Mouse (Mus musculus) forebrain, embryonic 12.5 days (tissue): Measurements from ENCODE around the gene Gm4981. TPM values are rescaled to one million over a fixed set of nuclear protein-coding genes. Genes with fewer than 3 reads are reported as not detected.

Source experiments
- ATAC-seq: fragments of 200-750 bp; cut with Nextera tagmentation; 2 replicates; pipeline ENCODE4 v1.8.0; 2017; ENCODE audit warnings: moderate TSS enrichment; ENCODE audit not compliant: low FRiP score
- H3K27ac ChIP-seq: fragments of 300-500 bp; sonication (generic); 2 replicates; pipeline ENCODE4 v1.5.1; 2016; ENCODE audit warnings: mild to moderate bottlenecking
- H3K27me3 ChIP-seq: fragments of 300-500 bp; sonication (generic); 2 replicates; pipeline ENCODE4 v1.6.1; 2016; ENCODE audit warnings: mild to moderate bottlenecking
- H3K36me3 ChIP-seq: fragments of 300-500 bp; sonication (generic); replicated peaks from 2 replicates; pipeline ENCODE4 v1.6.1; 2016; ENCODE audit warnings: mild to moderate bottlenecking
- H3K4me1 ChIP-seq: fragments of 300-500 bp; sonication (generic); 2 replicates; pipeline ENCODE4 v1.6.1; 2016
- H3K4me2 ChIP-seq: fragments of 300-500 bp; sonication (generic); 2 replicates; pipeline ENCODE4 v1.6.1; 2016; ENCODE audit warnings: mild to moderate bottlenecking, moderate library complexity
- H3K4me3 ChIP-seq: fragments of 300-500 bp; sonication (generic); replicated peaks from 2 replicates; pipeline ENCODE4 v1.5.1; 2016; ENCODE audit warnings: mild to moderate bottlenecking
- H3K9ac ChIP-seq: fragments of 300-500 bp; sonication (generic); 2 replicates; pipeline ENCODE4 v1.6.1; 2016; ENCODE audit warnings: mild to moderate bottlenecking
- H3K9me3 ChIP-seq: fragments of 300-500 bp; sonication (generic); 2 replicates; pipeline ENCODE4 v1.6.1; 2016
- WGBS: fragments of 180-500 bp; shearing (Covaris S2); methylation state at CpG from one replicate; pipeline ENCODE4 v1.1.7; 2016; 5-methylcytosine and 5-hydroxymethylcytosine counted together
- polyA plus RNA-seq: library from polyadenylated mRNA; unstranded; fragments of >200 nt; fragmentation: Nextera tagmentation; extraction: Ambion mirVana; gene quantifications from 2 replicates; pipeline ENCODE4 v1.2.1, GENCODE M21; 2016

Gm4981 gene
- polyA plus RNA-seq, 1 experiment from 2014 or later, result not detected

DNA sequence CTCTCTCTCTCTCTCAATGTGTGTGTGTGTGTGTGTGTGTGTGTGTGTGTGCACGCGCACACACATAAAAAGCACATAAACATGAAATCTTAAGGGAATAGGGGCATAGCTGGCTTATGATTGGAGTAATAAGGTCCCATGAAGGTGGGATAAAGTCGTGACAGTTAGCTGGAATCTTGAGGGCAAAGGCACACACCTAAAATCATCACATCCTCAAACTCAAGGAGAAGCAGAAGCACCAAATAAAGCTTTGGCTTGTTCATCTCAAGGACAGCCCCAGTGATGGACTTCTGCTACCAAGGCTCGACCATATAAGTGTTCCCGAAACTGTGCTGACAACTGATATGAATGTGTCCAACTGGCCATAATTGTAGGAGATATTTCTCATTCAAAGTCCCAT is 21.6 kb downstream of the Gm4981 start:
- WGBS, result 80% methylated on average over 5 of the region's 5 CpGs

DNA sequence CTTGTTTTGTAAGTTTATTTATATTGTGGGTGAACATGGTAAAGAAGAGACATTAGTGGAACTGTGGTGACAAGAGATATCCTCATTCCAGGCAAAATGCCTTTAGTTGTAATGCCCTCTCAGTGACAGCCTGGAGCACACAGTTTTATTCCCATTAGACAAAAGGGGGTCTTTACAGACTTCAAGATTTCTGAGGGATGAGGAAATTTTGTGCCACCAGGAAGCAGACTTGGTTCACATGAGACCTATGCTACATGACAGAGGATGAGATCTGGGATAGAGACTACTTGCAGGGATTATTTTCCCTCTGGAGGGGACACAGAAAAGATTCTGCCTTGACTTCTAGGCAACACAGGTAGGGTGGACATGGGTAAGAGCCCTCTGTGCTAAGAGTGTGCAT is 22.0 kb downstream of the Gm4981 start:
- no peaks in the 10 kb centered on the region for H3K27me3 ChIP-seq
- no peaks in the 10 kb centered on the region for H3K4me1 ChIP-seq
- no peak for ATAC-seq

More for the DNA sequence above, 21.6 kb downstream of the Gm4981 start:
- Histone ChIP-seq H3K9ac (no peak overlapping the region), H3K4me2 (no peak overlapping the region), H3K27ac (no peak overlapping the region), H3K27me3 (no peaks in the 10 kb centered on the region), H3K9me3 (0 out of 2 replicates have a peak, but pooled peaks cover 2% of the 10 kb centered on the region), H3K4me1 (no peaks in the 10 kb centered on the region), H3K36me3 (no peaks in the 10 kb centered on the region), H3K4me3 (no peak overlapping the region)
- ATAC-seq, result no peak

DNA sequence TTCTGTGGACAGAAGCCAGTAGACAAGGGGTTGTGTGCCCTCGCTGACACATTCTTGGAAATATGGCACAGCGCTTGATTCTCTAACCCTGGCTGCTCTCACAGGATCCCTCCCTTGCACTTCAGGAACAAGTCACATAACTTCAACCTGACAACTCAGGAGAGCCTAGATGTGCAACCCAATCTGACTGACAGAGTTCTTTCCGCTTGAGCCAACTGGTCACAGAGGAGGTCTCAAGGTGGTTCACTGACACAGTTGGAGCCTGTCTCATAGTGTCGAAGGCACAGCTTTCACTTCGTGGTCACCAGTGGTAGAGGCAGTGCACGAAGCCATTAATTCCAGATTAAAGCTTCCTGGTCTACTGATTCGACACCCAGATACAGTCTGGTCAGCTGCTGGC is 24.3 kb downstream of the Gm4981 start:
- no peak for ATAC-seq
- H3K4me3 ChIP-seq, result no peak overlapping the region
- no peak overlapping the region for H3K9ac ChIP-seq
- no peak overlapping the region for H3K4me2 ChIP-seq
- H3K36me3 ChIP-seq, result no peaks in the 10 kb centered on the region
- H3K27ac ChIP-seq, result no peak overlapping the region
- H3K9me3 ChIP-seq, result 0 out of 2 replicates have a peak, but pooled peaks cover 2% of the 10 kb centered on the region
- H3K4me1 ChIP-seq, result no peaks in the 10 kb centered on the region
- WGBS, result 76% methylated on average over 7 of the region's 7 CpGs
- no peaks in the 10 kb centered on the region for H3K27me3 ChIP-seq

More for the DNA sequence above, 22.0 kb downstream of the Gm4981 start:
- Histone ChIP-seq H3K27ac (no peak overlapping the region), H3K9ac (no peak overlapping the region), H3K9me3 (0 out of 2 replicates have a peak, but pooled peaks cover 2% of the 10 kb centered on the region), H3K4me2 (no peak overlapping the region), H3K36me3 (no peaks in the 10 kb centered on the region), H3K4me3 (no peak overlapping the region)

DNA sequence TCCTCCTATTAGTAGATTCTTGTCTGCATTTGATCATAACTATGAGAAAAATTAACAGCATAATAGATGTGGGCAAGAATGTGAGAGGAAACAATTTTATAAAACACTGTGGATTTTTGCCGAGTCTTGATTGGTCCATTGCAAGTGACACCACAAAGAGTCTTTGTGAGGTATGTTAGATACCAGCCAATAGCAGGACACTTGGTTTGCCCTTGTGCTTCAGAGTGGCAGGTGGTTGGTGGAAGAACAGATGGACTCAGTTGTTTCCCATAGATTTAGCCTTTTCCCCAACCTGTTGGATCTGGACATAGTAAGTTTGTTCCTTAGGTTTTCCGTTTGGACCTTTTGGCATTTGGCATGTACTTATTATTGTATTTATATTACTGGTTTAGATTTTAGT is 25.3 kb downstream of the Gm4981 start:
- no peak overlapping the region for H3K27ac ChIP-seq
- H3K4me3 ChIP-seq, result no peak overlapping the region
- no peak overlapping the region for H3K4me2 ChIP-seq
- H3K36me3 ChIP-seq, result no peaks in the 10 kb centered on the region
- no peaks in the 10 kb centered on the region for H3K4me1 ChIP-seq
- H3K27me3 ChIP-seq, result no peaks in the 10 kb centered on the region
- H3K9me3 ChIP-seq, result 0 out of 2 replicates have a peak, but pooled peaks cover 2% of the 10 kb centered on the region
- H3K9ac ChIP-seq, result no peak overlapping the region
- 88% methylated on average over 2 of the region's 2 CpGs for WGBS
- no peak for ATAC-seq

DNA sequence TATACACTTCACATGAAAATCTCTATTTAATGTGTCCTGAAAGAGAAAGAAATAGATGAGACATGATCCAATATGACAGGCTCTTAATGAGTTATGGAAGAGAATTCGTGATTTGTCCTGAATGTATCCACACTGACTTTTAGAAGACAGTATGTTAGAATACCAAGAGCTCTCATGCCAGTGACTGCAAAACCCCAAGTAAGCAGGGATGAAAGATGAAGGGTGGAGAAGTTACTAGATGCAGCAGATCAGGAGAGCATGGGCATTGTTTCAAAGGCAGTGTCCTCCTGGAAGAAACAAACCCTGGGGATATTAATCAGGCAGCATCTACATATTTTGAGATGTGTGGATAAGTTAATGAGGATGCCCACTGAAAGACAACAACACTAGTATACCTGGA is 26.0 kb downstream of the Gm4981 start:
- ATAC-seq, result no peak

DNA sequence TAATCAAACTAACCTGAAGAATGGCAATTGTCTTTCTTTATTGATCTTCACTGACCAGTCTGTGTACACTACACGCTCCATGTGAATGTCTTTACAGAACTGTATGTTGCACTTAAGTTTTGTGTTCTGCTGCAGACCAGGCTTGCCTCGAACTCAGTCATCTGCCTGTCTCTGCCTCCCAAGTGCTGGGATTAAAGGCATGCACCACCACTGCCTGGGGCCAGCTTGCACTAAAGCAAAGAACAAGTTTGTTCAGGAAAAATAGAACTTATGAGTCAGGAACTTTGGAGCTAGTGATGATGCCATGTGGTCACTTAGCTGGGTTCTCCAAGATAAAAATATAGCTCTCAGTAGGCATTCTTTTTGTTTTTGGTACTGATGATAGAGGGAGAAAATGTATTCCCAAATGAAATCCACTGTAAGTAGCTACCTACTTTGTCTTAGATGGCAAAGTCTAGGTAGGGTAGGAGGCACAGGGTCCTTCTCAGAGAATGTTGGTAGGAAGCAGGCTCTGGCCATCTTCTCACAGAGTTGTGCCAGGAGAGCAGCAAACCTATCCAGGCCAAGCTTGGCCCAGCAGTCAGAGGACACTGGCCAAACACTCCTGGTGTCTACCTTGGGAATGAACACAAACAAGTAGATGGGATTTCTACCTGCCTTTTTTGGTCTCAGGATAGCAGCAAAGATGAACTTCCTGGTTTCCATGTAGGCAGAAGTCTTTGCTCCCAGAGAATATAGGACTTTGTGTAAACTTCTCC is 26.6 kb downstream of the Gm4981 start:
- Histone ChIP-seq H3K27ac (no peak overlapping the region), H3K4me3 (no peak overlapping the region), H3K27me3 (no peaks in the 10 kb centered on the region), H3K9ac (no peak overlapping the region), H3K36me3 (no peaks in the 10 kb centered on the region), H3K4me2 (no peak overlapping the region), H3K4me1 (no peaks in the 10 kb centered on the region), H3K9me3 (peaks cover 5% of the 10 kb centered on the region; the same call in 1 of the 2 replicates)
- no peak for ATAC-seq
- WGBS, result 77% methylated on average over 2 of the region's 2 CpGs

More for the DNA sequence above, 26.0 kb downstream of the Gm4981 start:
- H3K4me1 ChIP-seq, result no peaks in the 10 kb centered on the region
- no peaks in the 10 kb centered on the region for H3K27me3 ChIP-seq
- H3K36me3 ChIP-seq, result no peaks in the 10 kb centered on the region
- no peak overlapping the region for H3K9ac ChIP-seq
- H3K27ac ChIP-seq, result no peak overlapping the region
- no peak overlapping the region for H3K4me3 ChIP-seq
- WGBS, result 70% methylated on average over 1 of the region's 1 CpGs
- H3K4me2 ChIP-seq, result no peak overlapping the region
- H3K9me3 ChIP-seq, result peaks cover 6% of the 10 kb centered on the region; the same call in 1 of the 2 replicates

DNA sequence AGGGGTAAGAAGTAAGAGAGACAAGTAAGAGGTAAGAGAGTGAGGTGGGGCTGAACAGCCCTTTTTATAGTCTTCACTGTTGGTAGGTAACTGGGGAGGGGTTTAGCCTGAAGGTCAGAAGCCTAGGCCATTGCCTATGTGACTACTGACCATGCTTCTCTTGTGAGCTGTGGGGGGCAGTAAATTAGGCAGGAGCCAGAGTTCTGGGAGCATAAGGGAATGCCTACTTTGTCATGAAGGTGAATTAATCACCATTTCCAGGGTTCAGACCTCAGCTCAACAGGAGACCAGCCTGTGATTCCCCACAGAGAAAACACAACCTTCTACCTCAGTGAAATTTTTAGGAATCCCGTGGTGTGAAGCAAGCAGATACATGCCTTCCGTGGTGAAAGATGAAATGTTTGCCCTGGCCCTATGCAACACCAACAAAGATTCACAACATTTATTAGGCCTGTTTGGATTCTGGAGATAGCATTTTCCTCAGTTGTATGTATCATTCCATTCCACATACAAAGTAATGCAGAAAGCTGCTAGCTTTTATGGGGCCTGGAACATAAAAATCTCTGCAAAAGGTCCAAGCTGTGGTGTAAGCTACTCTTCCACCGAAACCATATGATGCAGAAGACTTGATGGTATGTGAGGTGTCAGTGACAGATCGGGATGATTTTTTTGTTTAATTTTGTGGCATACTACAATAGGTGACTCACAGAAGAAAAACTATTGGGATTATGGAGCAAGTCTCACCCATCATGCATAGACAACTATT is 29.7 kb downstream of the Gm4981 start:
- H3K4me2 ChIP-seq, result no peak overlapping the region
- no peak overlapping the region for H3K4me3 ChIP-seq
- peaks cover 5% of the 10 kb centered on the region; the same call in 1 of the 2 replicates for H3K9me3 ChIP-seq
- no peak overlapping the region for H3K27ac ChIP-seq
- no peak for ATAC-seq
- WGBS, result 85% methylated on average over 4 of the region's 4 CpGs
- H3K4me1 ChIP-seq, result no peaks in the 10 kb centered on the region
- H3K9ac ChIP-seq, result no peak overlapping the region
- no peaks in the 10 kb centered on the region for H3K36me3 ChIP-seq
- no peaks in the 10 kb centered on the region for H3K27me3 ChIP-seq

DNA sequence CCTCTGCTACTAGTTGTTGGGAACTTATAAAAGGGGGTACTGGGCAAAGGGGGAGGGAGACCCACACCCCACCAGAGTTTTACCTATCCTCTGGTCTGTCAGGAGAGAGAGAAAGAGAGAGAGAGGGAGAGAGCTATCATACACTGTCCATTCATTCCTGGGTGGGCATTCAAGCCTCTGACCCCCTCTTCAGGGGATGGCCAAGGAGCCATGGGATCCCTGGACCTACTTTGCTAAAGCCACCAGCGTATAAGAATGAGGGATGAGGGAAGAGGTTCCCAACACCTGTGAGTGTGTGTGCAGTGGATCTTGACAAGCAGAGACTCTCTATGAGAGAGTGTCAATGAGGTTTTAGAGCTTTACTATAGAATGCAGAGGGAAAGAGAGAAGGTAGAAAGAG is 30.5 kb downstream of the Gm4981 start:
- no peak overlapping the region for H3K27ac ChIP-seq
- no peaks in the 10 kb centered on the region for H3K36me3 ChIP-seq
- ATAC-seq, result no peak
- H3K9me3 ChIP-seq, result peaks cover 5% of the 10 kb centered on the region; the same call in 1 of the 2 replicates
- H3K4me2 ChIP-seq, result no peak overlapping the region
- no peaks in the 10 kb centered on the region for H3K4me1 ChIP-seq
- no peaks in the 10 kb centered on the region for H3K27me3 ChIP-seq
- H3K4me3 ChIP-seq, result no peak overlapping the region
- H3K9ac ChIP-seq, result no peak overlapping the region
- 40% methylated on average over 1 of the region's 1 CpGs for WGBS

Other genes starting within 250 kb of the Gm4981 start
- not detected in 2 replicates for gene AW822073, start 11.8 kb downstream of the Gm4981 start, polyA plus RNA-seq
- gene Duxf3, start 4.0 kb downstream of the Gm4981 start, polyA plus RNA-seq, result not detected in 2 replicates
- gene Gcc2, start 18.8 kb upstream of the Gm4981 start, polyA plus RNA-seq, result 61.5 and 62.7 TPM in 2 replicates
- gene Lims1, start 86.8 kb upstream of the Gm4981 start, polyA plus RNA-seq, result 85.0 and 89.3 TPM in 2 replicates
- gene Ranbp2, start 210.2 kb upstream of the Gm4981 start, polyA plus RNA-seq, result 33.5 and 33.6 TPM in 2 replicates